Mouse (Mus musculus): Measurements from ENCODE around the gene P2ry14.

DNA sequence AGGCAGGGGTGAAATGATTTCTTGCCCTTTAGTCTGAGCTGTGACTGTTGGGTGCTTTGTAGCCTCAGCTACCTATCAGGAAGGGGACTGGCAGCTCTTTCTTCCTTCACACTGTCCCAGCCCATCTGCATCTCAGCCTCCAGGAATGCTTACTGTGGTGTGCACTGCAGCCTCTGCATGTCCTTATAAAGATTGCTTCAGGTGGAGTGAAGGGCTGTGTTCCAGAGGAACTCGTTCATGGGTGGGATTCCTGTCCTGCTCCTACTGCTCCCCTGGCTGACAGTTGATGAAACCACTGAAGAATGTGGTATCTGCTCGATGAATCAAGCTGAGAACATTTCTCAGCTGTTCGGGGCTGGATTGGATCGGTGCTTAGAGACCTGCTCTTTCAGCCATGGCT is 33.9 kb upstream of the P2ry14 start:
- TF ChIP-seq CHD2 (IDR thresholded peaks at IDR 0.05; ENCODE audit: low read depth, low read length): no peak
- TF ChIP-seq MAFK (IDR thresholded peaks at IDR 0.05; ENCODE audit: insufficient read depth, low read depth, low read length): no peak
